22 mouse cellular contexts compared by ENCODE assay signal in genomic region chr12:97912730-97913129, GRCm38 (mm10).
DNase-seq lines count a peak whose midpoint lies in the region; ATAC-seq lines count a peak whose summit lies in the region.
"Had no signal": no experiment of that assay in that cellular context is flagged by ENCODE, and none has a peak within 500 bp of the region (broad histone marks: within the 10 kb centered on the region; RNA-seq: fewer than 3 reads in every experiment).

No protein-coding gene starts in this region.

- H3K4me1 ChIP-seq in lung, embryonic 16.5 days (replicated peaks; ENCODE audit: control insufficient read depth, insufficient read depth, low read length): no peaks in the 10 kb centered on the region
- H3K4me1 ChIP-seq: embryonic facial prominence, embryonic 10.5 days; embryonic facial prominence, embryonic 12.5 days; forebrain, embryonic 13.5 days; forebrain, embryonic 15.5 days had no signal

- WGBS in lung, embryonic 16.5 days: 40% methylated on average over 1 of the region's 1 CpGs

- no peak for DNase-seq in lung, adult 18-20 months
- peak; percentile 4 for DNase-seq in lung, postnatal 10 days
- DNase-seq in lung, postnatal 25 days (ENCODE audit: low spot score): no peak
- DNase-seq in kidney, postnatal 25 days: no peak
- DNase-seq: adrenal gland, adult 8-10 months; adrenal gland, postnatal 14 days; adrenal gland, postnatal 36 days; B cell, adult 2 months; cerebellum, adult 11-12 months; cerebellum, adult 2 months; cerebellum, adult 9-10 months; cerebellum, postnatal 10 days; cerebellum, postnatal 25 days had no signal

- no peaks in the 10 kb centered on the region for H3K27me3 ChIP-seq in lung, embryonic 16.5 days (ENCODE audit: control insufficient read depth, insufficient read depth, low read depth, low read length)
- H3K27me3 ChIP-seq: embryonic facial prominence, embryonic 12.5 days; forebrain, embryonic 13.5 days; forebrain, embryonic 15.5 days had no signal

- no peak overlapping the region for H3K9ac ChIP-seq in lung, embryonic 16.5 days (ENCODE audit: low read length)
- H3K9ac ChIP-seq: embryonic facial prominence, embryonic 12.5 days; forebrain, embryonic 13.5 days; forebrain, embryonic 15.5 days had no signal

- H3K4me3 ChIP-seq in lung, embryonic 16.5 days (ENCODE audit: low read length): no peak overlapping the region
- H3K4me3 ChIP-seq: embryonic facial prominence, embryonic 10.5 days; embryonic facial prominence, embryonic 12.5 days; forebrain, embryonic 13.5 days; forebrain, embryonic 15.5 days had no signal

- H3K9me3 ChIP-seq in lung, embryonic 16.5 days (ENCODE audit: control insufficient read depth, low read length): no peaks in the 10 kb centered on the region
- H3K9me3 ChIP-seq: embryonic facial prominence, embryonic 10.5 days; embryonic facial prominence, embryonic 12.5 days; forebrain, embryonic 13.5 days; forebrain, embryonic 15.5 days had no signal

- ATAC-seq in lung, embryonic 16.5 days (ENCODE audit: low read depth): peak; percentile 85
- ATAC-seq: activated CD4-positive, CD25-positive, alpha-beta regulatory T cell, adult 4 months; CD4-positive, CD25-positive, alpha-beta regulatory T cell, adult 4 months; forebrain, embryonic 13.5 days; forebrain, embryonic 15.5 days; Patski had no signal

- H3K36me3 ChIP-seq in lung, embryonic 16.5 days (ENCODE audit: control insufficient read depth, insufficient read depth, low read length): no peaks in the 10 kb centered on the region
- H3K36me3 ChIP-seq: embryonic facial prominence, embryonic 10.5 days; embryonic facial prominence, embryonic 12.5 days; forebrain, embryonic 15.5 days; G1E had no signal

- H3K27ac ChIP-seq in lung, embryonic 16.5 days (ENCODE audit: low read length): no peak overlapping the region
- H3K27ac ChIP-seq: embryonic facial prominence, embryonic 10.5 days; embryonic facial prominence, embryonic 12.5 days; forebrain, embryonic 13.5 days; forebrain, embryonic 15.5 days had no signal

- H3K4me2 ChIP-seq in lung, embryonic 16.5 days (ENCODE audit: low read depth, low read length): no peak overlapping the region
- H3K4me2 ChIP-seq: embryonic facial prominence, embryonic 12.5 days; forebrain, embryonic 13.5 days; forebrain, embryonic 15.5 days had no signal
